28 mouse cellular contexts compared by ENCODE assay signal in genomic region chr7:59312576-59312975, GRCm38 (mm10).
A peak's percentile ranks its signal among the peaks of the same experiment; 100 is the strongest.
DNase-seq lines count a peak whose midpoint lies in the region; ATAC-seq and TF ChIP-seq lines count a peak whose summit lies in the region.
"Had no signal": no experiment of that assay in that cellular context is flagged by ENCODE, and none has a peak within 500 bp of the region (broad histone marks: within the 10 kb centered on the region; RNA-seq: fewer than 3 reads in every experiment).

No protein-coding gene starts in this region.

- no peak for DNase-seq in forebrain, embryonic 14.5 days (ENCODE audit: low spot score)
- peak; percentile 15 for DNase-seq in brain, embryonic 14.5 days (ENCODE audit: low read depth)
- DNase-seq in liver, postnatal 0 days: no peak
- DNase-seq: adrenal gland, postnatal 10 days; adrenal gland, postnatal 36 days; B cell, adult 2 months; cerebellum, adult 11 months; cerebellum, adult 2 months; cerebellum, adult 9-11 months; cerebellum, postnatal 25 days; gastrocnemius, postnatal 10 days; gastrocnemius, postnatal 36 days; heart, adult 2 months; heart, postnatal 14 days; heart, postnatal 4 days had no signal

- H3K27me3 ChIP-seq in forebrain, embryonic 14.5 days (replicated peaks; ENCODE audit: control insufficient read depth, insufficient read depth, low read length): no peaks in the 10 kb centered on the region
- no peaks in the 10 kb centered on the region for H3K27me3 ChIP-seq in forebrain, embryonic 12.5 days
- no peaks in the 10 kb centered on the region for H3K27me3 ChIP-seq in midbrain, embryonic 12.5 days
- H3K27me3 ChIP-seq in midbrain, embryonic 15.5 days (replicated peaks): no peaks in the 10 kb centered on the region
- no peaks in the 10 kb centered on the region for H3K27me3 ChIP-seq in liver, postnatal 0 days (ENCODE audit: insufficient read depth, low read length)
- H3K27me3 ChIP-seq: embryonic facial prominence, embryonic 12.5 days; embryonic facial prominence, embryonic 15.5 days; heart, embryonic 13.5 days; Patski had no signal

- H3K36me3 ChIP-seq in forebrain, embryonic 14.5 days (ENCODE audit: control insufficient read depth, insufficient read depth, low read length): 0 out of 2 replicates have a peak, but pooled peaks cover 2% of the 10 kb centered on the region
- H3K36me3 ChIP-seq in forebrain, embryonic 12.5 days (replicated peaks): peaks cover 2% of the 10 kb centered on the region; the same call in 1 of the 2 replicates
- no peaks in the 10 kb centered on the region for H3K36me3 ChIP-seq in midbrain, embryonic 12.5 days
- H3K36me3 ChIP-seq in midbrain, embryonic 15.5 days (replicated peaks): 0 out of 2 replicates have a peak, but pooled peaks cover 5% of the 10 kb centered on the region
- peaks cover 6% of the 10 kb centered on the region for H3K36me3 ChIP-seq in liver, postnatal 0 days (replicated peaks; ENCODE audit: insufficient read depth, low read length)
- H3K36me3 ChIP-seq: embryonic facial prominence, embryonic 12.5 days had no signal

- no peak for TF ChIP-seq CTCF in brain, embryonic 14.5 days (IDR thresholded peaks at IDR 0.05; ENCODE audit: borderline replicate concordance, extremely low read depth, insufficient read depth, insufficient read length)
- no peak for TF ChIP-seq CTCF in liver, postnatal 0 days (IDR thresholded peaks at IDR 0.05; ENCODE audit: low read depth)

- TF ChIP-seq POLR2A in brain, embryonic 14.5 days (IDR thresholded peaks at IDR 0.05; ENCODE audit: borderline replicate concordance, extremely low read depth, insufficient read depth, insufficient read length, poor library complexity, severe bottlenecking): no peak

- peak; percentile 26; the same call in 1 of the 2 replicates for ATAC-seq in forebrain, embryonic 14.5 days
- ATAC-seq in forebrain, embryonic 12.5 days (ENCODE audit: low FRiP score): no peak
- peak; percentile 12; the same call in 1 of the 2 replicates for ATAC-seq in midbrain, embryonic 12.5 days (ENCODE audit: low FRiP score, low read depth)
- no peak; the same call in 1 of the 2 replicates for ATAC-seq in midbrain, embryonic 15.5 days (replicated peaks)
- no peak for ATAC-seq in CD4-positive, CD25-positive, alpha-beta regulatory T cell, adult 4 months
- ATAC-seq in liver, postnatal 0 days: no peak
- ATAC-seq: hindbrain, postnatal 0 days; inflammation-experienced regulatory T-cells, adult 6 months; intestine, embryonic 16.5 days; Patski had no signal

- H3K4me1 ChIP-seq in forebrain, embryonic 14.5 days (ENCODE audit: control insufficient read depth, insufficient read depth, low read length): no peaks in the 10 kb centered on the region
- no peaks in the 10 kb centered on the region for H3K4me1 ChIP-seq in forebrain, embryonic 12.5 days
- H3K4me1 ChIP-seq in midbrain, embryonic 12.5 days: no peaks in the 10 kb centered on the region
- no peaks in the 10 kb centered on the region for H3K4me1 ChIP-seq in midbrain, embryonic 15.5 days
- no peaks in the 10 kb centered on the region for H3K4me1 ChIP-seq in liver, postnatal 0 days (ENCODE audit: insufficient read depth)
- H3K4me1 ChIP-seq: embryonic facial prominence, embryonic 12.5 days; embryonic facial prominence, embryonic 15.5 days; heart, embryonic 10.5 days; heart, embryonic 13.5 days had no signal

- no peak for TF ChIP-seq EP300 in liver, postnatal 0 days (IDR thresholded peaks at IDR 0.05; ENCODE audit: low read depth)

- H3K9me3 ChIP-seq in forebrain, embryonic 14.5 days (replicated peaks; ENCODE audit: control insufficient read depth, low read length): no peaks in the 10 kb centered on the region
- no peaks in the 10 kb centered on the region for H3K9me3 ChIP-seq in forebrain, embryonic 12.5 days
- H3K9me3 ChIP-seq in midbrain, embryonic 12.5 days: no peaks in the 10 kb centered on the region
- no peaks in the 10 kb centered on the region for H3K9me3 ChIP-seq in midbrain, embryonic 15.5 days
- H3K9me3 ChIP-seq in liver, postnatal 0 days (ENCODE audit: low read length): no peaks in the 10 kb centered on the region
- H3K9me3 ChIP-seq: embryonic facial prominence, embryonic 12.5 days; embryonic facial prominence, embryonic 15.5 days; heart, embryonic 10.5 days; heart, embryonic 13.5 days had no signal

- no peak overlapping the region for H3K9ac ChIP-seq in forebrain, embryonic 14.5 days (ENCODE audit: low read length)
- H3K9ac ChIP-seq in forebrain, embryonic 12.5 days: no peak overlapping the region
- H3K9ac ChIP-seq in midbrain, embryonic 12.5 days (replicated peaks): no peak overlapping the region
- no peak overlapping the region for H3K9ac ChIP-seq in midbrain, embryonic 15.5 days
- no peak overlapping the region for H3K9ac ChIP-seq in liver, postnatal 0 days (replicated peaks)
- H3K9ac ChIP-seq: embryonic facial prominence, embryonic 12.5 days; embryonic facial prominence, embryonic 15.5 days; heart, embryonic 13.5 days; hindbrain, embryonic 14.5 days had no signal

- H3K4me3 ChIP-seq in forebrain, embryonic 14.5 days (ENCODE audit: low read depth, low read length): no peak overlapping the region
- H3K4me3 ChIP-seq in forebrain, embryonic 12.5 days (replicated peaks): no peak overlapping the region
- H3K4me3 ChIP-seq in midbrain, embryonic 12.5 days: no peak overlapping the region
- H3K4me3 ChIP-seq in midbrain, embryonic 15.5 days: no peak overlapping the region
- H3K4me3 ChIP-seq in liver, postnatal 0 days (ENCODE audit: low read depth, low read length): no peak overlapping the region
- H3K4me3 ChIP-seq: embryonic facial prominence, embryonic 12.5 days; embryonic facial prominence, embryonic 15.5 days; heart, adult 2 months; heart, embryonic 10.5 days; heart, embryonic 13.5 days had no signal

- WGBS in forebrain, embryonic 14.5 days: 68% methylated on average over 1 of the region's 1 CpGs
- 80% methylated on average over 1 of the region's 1 CpGs for WGBS in forebrain, embryonic 12.5 days
- WGBS in midbrain, embryonic 12.5 days: 70% methylated on average over 1 of the region's 1 CpGs
- 75% methylated on average over 1 of the region's 1 CpGs for WGBS in midbrain, embryonic 15.5 days
- WGBS in liver, postnatal 0 days (ENCODE audit: insufficient replicate concordance): 81% methylated on average over 1 of the region's 1 CpGs

- no peak overlapping the region for H3K4me2 ChIP-seq in forebrain, embryonic 14.5 days (ENCODE audit: low read length)
- H3K4me2 ChIP-seq in forebrain, embryonic 12.5 days: no peak overlapping the region
- H3K4me2 ChIP-seq in midbrain, embryonic 12.5 days (replicated peaks): no peak overlapping the region
- no peak overlapping the region for H3K4me2 ChIP-seq in midbrain, embryonic 15.5 days
- H3K4me2 ChIP-seq in liver, postnatal 0 days (ENCODE audit: low read depth, low read length): no peak overlapping the region
- H3K4me2 ChIP-seq: embryonic facial prominence, embryonic 12.5 days; embryonic facial prominence, embryonic 15.5 days; heart, embryonic 13.5 days; hindbrain, embryonic 14.5 days had no signal

- H3K27ac ChIP-seq in forebrain, embryonic 14.5 days (ENCODE audit: low read depth, low read length): no peak overlapping the region
- no peak overlapping the region for H3K27ac ChIP-seq in forebrain, embryonic 12.5 days
- H3K27ac ChIP-seq in midbrain, embryonic 12.5 days (replicated peaks): no peak overlapping the region
- H3K27ac ChIP-seq in midbrain, embryonic 15.5 days: no peak overlapping the region
- no peak overlapping the region for H3K27ac ChIP-seq in liver, postnatal 0 days (ENCODE audit: low read depth)
- H3K27ac ChIP-seq: embryonic facial prominence, embryonic 12.5 days; embryonic facial prominence, embryonic 15.5 days; heart, adult 2 months; heart, embryonic 10.5 days; heart, embryonic 13.5 days; hindbrain, embryonic 14.5 days; hindbrain, postnatal 0 days had no signal

Comparison
In these comparisons a context has a peak if more than half of its experiments do, and no peak if none do; other contexts are left out.
1. ATAC-seq: peak in forebrain, embryonic 14.5 days (single experiment) and midbrain, embryonic 12.5 days (single experiment); none in forebrain, embryonic 12.5 days (single experiment), midbrain, embryonic 15.5 days (single experiment), CD4-positive, CD25-positive, alpha-beta regulatory T cell, adult 4 months (single experiment) and liver, postnatal 0 days (single experiment).